Mouse (Mus musculus): ENCODE measurements around the gene Lmf1.

- TF ChIP-seq CTCF (conservative IDR thresholded peaks at IDR 0.05; ENCODE audit: low read length), result no peak
- no peak for TF ChIP-seq NANOG (IDR thresholded peaks at IDR 0.05; ENCODE audit: borderline replicate concordance, low read length)
- no peak for TF ChIP-seq POU5F1 (IDR thresholded peaks at IDR 0.05; ENCODE audit: borderline replicate concordance, low read length)
Measured at GRCm38 (mm10) chr17:25681636-25682035, 102.8 kb downstream of the Lmf1 start.

Data from E14TG2a.4 (cell line).